Mouse (Mus musculus) cerebellum, postnatal 10 days (tissue): ENCODE measurements at regions not wholly inside any gene's neighbourhood (a gene's known extent, or its start where the extent isn't known, plus 50 kb on each side); places are given as distances from the start of the nearest gene placed in this dataset.
"Not testable (repeated sequence)": the region's sequence is repeated elsewhere in the genome, so short reads cannot be mapped to it uniquely, and the experiment has no call there.

ENCODE experiments used
- DNase-seq, 2 experiments: peaks; one replicate each; pipeline ENCODE4 v3.0.0; 2021; ENCODE audit warnings: mixed read lengths in 2 of 2

GRCm38 (mm10) chr1:78588036-78588435 lies 69.6 kb upstream of the Acsl3 start:
- no peak for DNase-seq

GRCm38 (mm10) chr1:78588660-78589059 lies 69.0 kb upstream of the Acsl3 start:
- DNase-seq: not testable (repeated sequence)

GRCm38 (mm10) chr1:78590558-78590957 lies 67.1 kb upstream of the Acsl3 start:
- DNase-seq: peak in 1 of 2 experiments; percentile 14

- peak in 1 of 2 experiments; percentile 34 for DNase-seq
Measured at GRCm38 (mm10) chr1:78593927-78594641, 63.5 kb upstream of the Acsl3 start.

- DNase-seq: no peak
Measured at GRCm38 (mm10) chr1:78595521-78596139, 62.0 kb upstream of the Acsl3 start.

GRCm38 (mm10) chr1:78598561-78598960 lies 59.1 kb upstream of the Acsl3 start:
- peak; percentile 27 to 42 for DNase-seq

GRCm38 (mm10) chr1:78600666-78601065 lies 57.0 kb upstream of the Acsl3 start:
- no peak for DNase-seq

GRCm38 (mm10) chr1:78601568-78601967 lies 56.1 kb upstream of the Acsl3 start:
- DNase-seq: no peak

- DNase-seq: no peak
Measured at GRCm38 (mm10) chr1:78602039-78602438, 55.6 kb upstream of the Acsl3 start.

DNA sequence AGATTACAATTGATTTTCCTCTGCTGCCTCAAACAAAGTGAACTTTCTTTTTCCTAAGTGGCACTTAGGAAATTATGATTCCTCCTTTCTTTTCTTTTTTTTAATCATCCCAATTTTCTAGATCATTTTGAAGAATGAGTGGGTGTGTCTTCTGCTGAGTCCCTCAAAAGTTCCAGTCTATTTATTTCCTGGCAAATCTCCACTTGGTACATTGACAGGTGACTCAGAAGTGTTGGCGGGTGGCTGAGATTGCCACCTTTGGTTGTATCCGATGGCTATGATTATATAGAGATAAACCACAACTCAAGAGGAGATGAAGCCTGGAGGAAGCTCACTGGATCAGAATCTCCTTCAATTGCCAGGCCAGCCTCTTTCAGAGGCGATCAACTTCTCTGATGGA lies 54.7 kb upstream of the Acsl3 start:
- DNase-seq: no peak

GRCm38 (mm10) chr1:78604820-78605550 lies 52.6 kb upstream of the Acsl3 start:
- no peak for DNase-seq
